Mouse (Mus musculus) spleen, adult 2 months (tissue): ENCODE results near the gene Nme7. TPM values are rescaled to one million over a fixed set of nuclear protein-coding genes. Genes with fewer than 3 reads are reported as not detected.

Experiments
- DNase-seq, 2 experiments: peaks; one replicate each; pipeline versions ENCODE4 v3.0.0 to v3.0.0-alpha.2; 2012 to 2021; ENCODE audit warnings: low spot score in 2 of 2, low read depth in 1 of 2
- H3K27ac ChIP-seq: fragments of 200-500 bp; 2 replicates; pipeline ENCODE4 v1.5.1; 2012; ENCODE audit warnings: low read length, inconsistent platforms; ENCODE audit not compliant: insufficient read depth
- H3K27me3 ChIP-seq: fragments of 200-500 bp; 2 replicates; pipeline ENCODE4 v1.6.1; 2012; ENCODE audit warnings: mild to moderate bottlenecking, moderate library complexity, low read length, inconsistent platforms; ENCODE audit not compliant: control insufficient read depth, insufficient read depth
- H3K36me3 ChIP-seq: fragments of 200-500 bp; 2 replicates; pipeline ENCODE4 v1.6.1; 2012; ENCODE audit warnings: mild to moderate bottlenecking, low read length, inconsistent platforms; ENCODE audit not compliant: control insufficient read depth, insufficient read depth
- H3K4me1 ChIP-seq: fragments of 200-500 bp; 2 replicates; pipeline ENCODE4 v1.6.1; 2011; ENCODE audit warnings: inconsistent platforms; ENCODE audit not compliant: control insufficient read depth, insufficient read depth, insufficient read length
- H3K4me3 ChIP-seq: fragments of 200-500 bp; 2 replicates; pipeline ENCODE4 v1.5.1; 2011; ENCODE audit warnings: mild to moderate bottlenecking, inconsistent platforms; ENCODE audit not compliant: insufficient read depth, insufficient read length; ENCODE audit errors: extremely low read depth
- CTCF ChIP-seq: fragments of 200-500 bp; IDR thresholded peaks from 2 replicates; pipeline ENCODE4 v1.5.1; 2011; ENCODE audit warnings: mild to moderate bottlenecking, inconsistent platforms; ENCODE audit not compliant: insufficient read depth, insufficient read length, insufficient replicate concordance; ENCODE audit errors: extremely low read depth
- POLR2A ChIP-seq: fragments of 200-500 bp; IDR thresholded peaks from 2 replicates; pipeline ENCODE4 v1.6.1; 2011; ENCODE audit warnings: low read depth, low read length, inconsistent platforms
- whole genome bisulfite sequencing: fragments of 180-500 bp; shearing (Covaris S2); methylation state at CpG from one replicate; pipeline ENCODE4 v1.1.7; 2018; 5-methylcytosine and 5-hydroxymethylcytosine counted together
- polyA plus RNA-seq: library from polyadenylated mRNA; depleted of rRNA; stranded (reverse); fragments of >200 nt; gene quantifications from 2 replicates; pipeline ENCODE4 v1.2.3, GENCODE M21; 2012

Nme7 gene
- polyA plus RNA-seq, 1 experiment = 3.8 TPM

DNA sequence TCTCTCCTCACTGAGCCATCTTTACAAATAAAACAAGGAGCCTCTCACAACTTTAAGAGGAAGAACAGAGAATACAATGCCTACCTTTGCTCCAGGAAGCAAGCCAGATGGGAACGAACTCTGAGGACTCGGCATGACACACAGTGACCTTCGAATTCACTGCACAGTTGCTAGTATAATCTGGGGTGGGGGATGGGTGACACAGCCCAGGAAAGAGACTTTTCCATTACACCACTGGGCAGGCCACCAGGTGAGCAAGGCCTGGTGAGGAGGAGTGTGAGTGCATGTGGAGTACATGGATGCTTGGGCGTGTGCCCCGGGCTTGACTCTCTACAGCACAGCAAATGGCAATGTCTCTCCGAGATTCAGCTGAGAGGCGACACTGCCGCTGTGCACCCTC is 145.7 kb downstream of the Nme7 start:
- Histone ChIP-seq H3K4me3 (no peak overlapping the region), H3K4me1 (peaks cover 5% of the 10 kb centered on the region; the same call in 1 of the 2 replicates), H3K27ac (no peak overlapping the region), H3K27me3 (no peaks in the 10 kb centered on the region), H3K36me3 (no peaks in the 10 kb centered on the region)
- 91% methylated on average over 8 of the region's 8 CpGs for WGBS
- TF ChIP-seq CTCF = no peak
- no peak for TF ChIP-seq POLR2A
- no peak for DNase-seq

GRCm38 (mm10) chr1:164450231-164450630 is 146.3 kb downstream of the Nme7 start:
- TF ChIP-seq POLR2A = no peak
- TF ChIP-seq CTCF = no peak

DNA sequence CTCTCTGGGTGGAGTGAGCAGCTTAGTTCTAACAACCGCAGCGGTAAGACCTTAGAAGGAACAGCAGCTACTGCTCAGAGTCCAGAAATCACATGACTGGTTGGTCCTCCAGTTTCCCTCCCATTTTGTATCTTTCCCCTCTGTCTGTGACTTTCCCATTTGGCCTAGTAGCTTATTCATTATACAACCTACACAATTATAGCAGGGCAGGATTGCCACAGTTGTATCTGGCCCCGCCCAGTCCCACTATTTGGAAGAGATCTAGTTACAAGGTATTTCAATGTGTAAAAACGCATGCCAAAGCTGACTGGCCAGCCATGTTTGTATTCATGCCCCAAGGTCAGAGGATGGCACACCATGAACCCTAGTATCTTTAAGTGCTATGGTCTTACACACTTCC is 146.7 kb downstream of the Nme7 start:
- WGBS = 88% methylated on average over 4 of the region's 4 CpGs
- Histone ChIP-seq H3K4me3 (no peak overlapping the region), H3K4me1 (peaks cover 9% of the 10 kb centered on the region; the same call in 1 of the 2 replicates), H3K36me3 (no peaks in the 10 kb centered on the region), H3K27me3 (no peaks in the 10 kb centered on the region), H3K27ac (no peak overlapping the region)
- TF ChIP-seq POLR2A (no peak), CTCF (no peak)
- no peak for DNase-seq

More at GRCm38 (mm10) chr1:164450231-164450630, 146.3 kb downstream of the Nme7 start:
- DNase-seq = no peak
- Histone ChIP-seq H3K27ac (no peak overlapping the region), H3K27me3 (no peaks in the 10 kb centered on the region), H3K4me1 (peaks cover 9% of the 10 kb centered on the region; the same call in 1 of the 2 replicates), H3K36me3 (no peaks in the 10 kb centered on the region), H3K4me3 (no peak overlapping the region)
- WGBS = 66% methylated on average over 4 of the region's 4 CpGs

- Histone ChIP-seq H3K27ac (no peak overlapping the region), H3K4me3 (no peak overlapping the region), H3K4me1 (peaks cover 11% of the 10 kb centered on the region; the same call in 1 of the 2 replicates), H3K27me3 (no peaks in the 10 kb centered on the region), H3K36me3 (no peaks in the 10 kb centered on the region)
- no peak for TF ChIP-seq CTCF
- TF ChIP-seq POLR2A = no peak
- no peak for DNase-seq
- WGBS = 93% methylated on average over 5 of the region's 5 CpGs
These were observed 147.4 kb downstream of the Nme7 start for GRCm38 (mm10) chr1:164451346-164451745.

GRCm38 (mm10) chr1:164452580-164452979 is 148.7 kb downstream of the Nme7 start:
- TF ChIP-seq CTCF = no peak
- TF ChIP-seq POLR2A = no peak
- DNase-seq = no peak
- H3K36me3 ChIP-seq = no peaks in the 10 kb centered on the region
- no peak overlapping the region for H3K27ac ChIP-seq
- H3K4me1 ChIP-seq = peaks cover 11% of the 10 kb centered on the region; the same call in 1 of the 2 replicates
- H3K27me3 ChIP-seq = no peaks in the 10 kb centered on the region
- no peak overlapping the region for H3K4me3 ChIP-seq
- WGBS = 25% methylated on average over 6 of the region's 6 CpGs

- TF ChIP-seq POLR2A = no peak
- TF ChIP-seq CTCF = no peak
- Histone ChIP-seq H3K4me1 (peaks cover 11% of the 10 kb centered on the region; the same call in 1 of the 2 replicates), H3K36me3 (no peaks in the 10 kb centered on the region), H3K4me3 (no peak overlapping the region), H3K27me3 (no peaks in the 10 kb centered on the region), H3K27ac (peak overlapping the region; percentile 40)
- WGBS = 70% methylated on average over 8 of the region's 8 CpGs
- no peak for DNase-seq
These were observed 149.2 kb downstream of the Nme7 start for GRCm38 (mm10) chr1:164453146-164453545.

- Histone ChIP-seq H3K27me3 (no peaks in the 10 kb centered on the region), H3K4me1 (peaks cover 16% of the 10 kb centered on the region; the same call in 1 of the 2 replicates), H3K4me3 (no peak overlapping the region), H3K27ac (peak overlapping the region; percentile 40; the same call in 1 of the 2 replicates), H3K36me3 (no peaks in the 10 kb centered on the region)
- WGBS = 13% methylated on average over 5 of the region's 5 CpGs
- TF ChIP-seq CTCF = no peak
- no peak for TF ChIP-seq POLR2A
- DNase-seq = peak; percentile 17 to 37
These were observed 149.8 kb downstream of the Nme7 start for GRCm38 (mm10) chr1:164453739-164454138.
